Mouse (Mus musculus) CH12.LX (cell line): ENCODE data around the gene Vwa5b1. TPM values are rescaled to one million over a fixed set of nuclear protein-coding genes. Genes with fewer than 3 reads are reported as not detected.

ENCODE experiments used
- DNase-seq: peaks from one replicate; pipeline ENCODE4 v3.0.0-alpha.2; 2013; ENCODE audit errors: extremely low read depth
- H3K27ac ChIP-seq: 2 replicates; pipeline ENCODE4 v1.5.1; 2012; ENCODE audit warnings: low read depth, mild to moderate bottlenecking, control low read depth, moderate library complexity; ENCODE audit not compliant: insufficient read depth
- H3K27me3 ChIP-seq: replicated peaks from 2 replicates; pipeline ENCODE3; 2012; ENCODE audit warnings: inconsistent platforms
- H3K36me3 ChIP-seq, 2 experiments: replicated peaks in 1 of 2; 2 replicates each; pipeline versions ENCODE3 to v1.6.1; 2012; ENCODE audit warnings: inconsistent platforms in 1 of 2, low read length in 1 of 2, mild to moderate bottlenecking in 1 of 2, mixed read lengths in 1 of 2, moderate library complexity in 1 of 2; ENCODE audit not compliant: control insufficient read depth in 1 of 2, insufficient read depth in 1 of 2
- H3K4me1 ChIP-seq, 2 experiments: 2 replicates each; pipeline ENCODE4 v1.6.1; 2012; ENCODE audit warnings: inconsistent platforms in 1 of 2, moderate library complexity in 1 of 2; ENCODE audit not compliant: insufficient read depth in 2 of 2, control insufficient read depth in 1 of 2
- H3K4me2 ChIP-seq: 2 replicates; pipeline ENCODE4 v1.6.1; 2012; ENCODE audit warnings: low read depth, mild to moderate bottlenecking, control low read depth; ENCODE audit not compliant: poor library complexity, insufficient read depth, severe bottlenecking
- H3K4me3 ChIP-seq, 3 experiments: fragments of 150-350 bp in 1 of 3; sonication (generic) in 1 of 3; replicated peaks in 1 of 3; 2 replicates each; pipeline versions ENCODE3 to v1.5.1; 2011 to 2012; ENCODE audit warnings: low read depth in 2 of 3, low read length in 2 of 3, mild to moderate bottlenecking in 2 of 3, moderate library complexity in 2 of 3, control low read depth in 1 of 3, improper control_type of control experiment in 1 of 3, inconsistent platforms in 1 of 3, mixed read lengths in 1 of 3; ENCODE audit not compliant: poor library complexity in 1 of 3
- H3K79me2 ChIP-seq: replicated peaks from 2 replicates; pipeline ENCODE4 v1.6.1; 2012; ENCODE audit warnings: mild to moderate bottlenecking, moderate library complexity; ENCODE audit not compliant: control insufficient read depth, poor library complexity, insufficient read depth, severe bottlenecking; ENCODE audit errors: extremely low read depth
- H3K9ac ChIP-seq: 2 replicates; pipeline ENCODE4 v1.6.1; 2012; ENCODE audit warnings: low read depth, mild to moderate bottlenecking, control low read depth, moderate library complexity; ENCODE audit not compliant: insufficient read depth
- H3K9me3 ChIP-seq: replicated peaks from 2 replicates; pipeline ENCODE3; 2012; ENCODE audit warnings: low read length, inconsistent platforms, mixed read lengths
- BHLHE40 ChIP-seq: IDR thresholded peaks from 2 replicates; pipeline ENCODE4 v1.6.1; 2011; ENCODE audit warnings: mild to moderate bottlenecking, low read depth, low read length, improper control_type of control experiment
- CHD1 ChIP-seq: IDR thresholded peaks from 2 replicates; pipeline ENCODE4 v1.6.1; 2012; ENCODE audit warnings: low read depth, low read length, improper control_type of control experiment, inconsistent platforms
- E2F4 ChIP-seq: IDR thresholded peaks from 2 replicates; pipeline ENCODE4 v1.6.1; 2011; ENCODE audit warnings: low read depth, low read length, improper control_type of control experiment; ENCODE audit not compliant: insufficient replicate concordance
- ELF1 ChIP-seq: IDR thresholded peaks from 2 replicates; pipeline ENCODE4 v1.6.1; 2014; ENCODE audit warnings: low read depth, mild to moderate bottlenecking, inconsistent platforms, low read length, improper control_type of control experiment
- EP300 ChIP-seq: IDR thresholded peaks from 2 replicates; pipeline ENCODE4 v1.6.1; 2011; ENCODE audit warnings: low read length, improper control_type of control experiment
- JUN ChIP-seq: IDR thresholded peaks from 2 replicates; pipeline ENCODE4 v1.6.1; 2011; ENCODE audit warnings: low read depth, mild to moderate bottlenecking, low read length, improper control_type of control experiment, moderate library complexity; ENCODE audit not compliant: insufficient read depth
- JUND ChIP-seq: conservative IDR thresholded peaks from 2 replicates; pipeline ENCODE4 v1.6.1; 2011; ENCODE audit warnings: low read depth, low read length, improper control_type of control experiment
- MAFK ChIP-seq: IDR thresholded peaks from 2 replicates; pipeline ENCODE4 v1.6.1; 2011; ENCODE audit warnings: low read length, improper control_type of control experiment; ENCODE audit not compliant: insufficient replicate concordance
- MAX ChIP-seq: IDR thresholded peaks from 2 replicates; pipeline ENCODE4 v1.6.1; 2011; ENCODE audit warnings: low read length, improper control_type of control experiment
- MAZ ChIP-seq: IDR thresholded peaks from 2 replicates; pipeline ENCODE4 v1.6.1; 2012; ENCODE audit warnings: low read depth, mild to moderate bottlenecking, inconsistent platforms, low read length, improper control_type of control experiment, moderate library complexity
- MYC ChIP-seq: IDR thresholded peaks from 2 replicates; pipeline ENCODE4 v1.6.1; 2011; ENCODE audit warnings: low read depth, mild to moderate bottlenecking, improper control_type of control experiment, low read length
- NELFE ChIP-seq: IDR thresholded peaks from 2 replicates; pipeline ENCODE4 v1.6.1; 2011; ENCODE audit warnings: low read depth, low read length, improper control_type of control experiment
- POLR2A ChIP-seq: IDR thresholded peaks from 2 replicates; pipeline ENCODE4 v1.6.1; 2011; ENCODE audit warnings: low read depth, mild to moderate bottlenecking, improper control_type of control experiment, low read length
- POLR2AphosphoS2 ChIP-seq: IDR thresholded peaks from 2 replicates; pipeline ENCODE4 v1.6.1; 2011; ENCODE audit warnings: low read depth, low read length, improper control_type of control experiment
- RAD21 ChIP-seq: IDR thresholded peaks from 2 replicates; pipeline ENCODE4 v1.6.1; 2011; ENCODE audit warnings: low read depth, mild to moderate bottlenecking, low read length, improper control_type of control experiment, moderate library complexity
- RCOR1 ChIP-seq: conservative IDR thresholded peaks from 2 replicates; pipeline ENCODE4 v1.6.1; 2012; ENCODE audit warnings: low read depth, mild to moderate bottlenecking, inconsistent platforms, low read length, improper control_type of control experiment
- TBP ChIP-seq: conservative IDR thresholded peaks from 2 replicates; pipeline ENCODE4 v1.6.1; 2011; ENCODE audit warnings: low read depth, low read length, improper control_type of control experiment
- USF1 ChIP-seq: IDR thresholded peaks from 2 replicates; pipeline ENCODE4 v1.6.1; 2014; ENCODE audit warnings: low read depth, mild to moderate bottlenecking, inconsistent platforms, low read length, improper control_type of control experiment
- ZC3H11A ChIP-seq: IDR thresholded peaks from 2 replicates; pipeline ENCODE4 v1.6.1; 2012; ENCODE audit warnings: low read depth, mild to moderate bottlenecking, inconsistent platforms, low read length, improper control_type of control experiment
- ZKSCAN1 ChIP-seq: IDR thresholded peaks from 2 replicates; pipeline ENCODE4 v1.6.1; 2012; ENCODE audit warnings: low read depth, inconsistent platforms, low read length, improper control_type of control experiment, borderline replicate concordance
- dilution Hi-C: fragments of 300-500 bp; cut with MboI; formaldehyde crosslinking; loops from 2 replicates; pipeline ENCODE4 v1.14.3; 2020; ENCODE audit warnings: low sequenced_read_pairs; ENCODE audit not compliant: extremely low pct_unique_long_range_greater_than_20kb, extremely low pct_ligation_motif_present
- in situ Hi-C: fragments of 300-500 bp; cut with MboI; formaldehyde crosslinking; loops from 3 replicates; pipeline ENCODE4 v1.14.3; 2019; ENCODE audit warnings: low sequenced_read_pairs, low pct_ligation_motif_present, low pct_unique_long_range_greater_than_20kb, mixed read lengths
- polyA plus RNA-seq: library from polyadenylated mRNA; unstranded; fragments of >175 nt; gene quantifications from 2 replicates; pipeline ENCODE4 v1.2.1, GENCODE M21; 2012; ENCODE audit warnings: low read depth; ENCODE audit not compliant: insufficient read length
- total RNA-seq, 2 experiments: library from RNA; depleted of rRNA; stranded (reverse); fragments of 300-350 nt in 1 of 2; fragments of >200 nt in 1 of 2; gene quantifications; 2 replicates each; pipeline ENCODE4 v1.2.3; 2012 to 2014

Gene Vwa5b1
- total and polyA plus RNA-seq, 3 experiments, result not detected

GRCm38 (mm10) chr4:138569928-138570327, 65.8 kb downstream of the Vwa5b1 start:
- Histone ChIP-seq H3K27ac (no peak overlapping the region), H3K4me2 (no peak overlapping the region), H3K79me2 (no peaks in the 10 kb centered on the region), H3K36me3 (no peaks in the 10 kb centered on the region), H3K9me3 (peaks cover 4% of the 10 kb centered on the region), H3K4me3 (no peak overlapping the region), H3K4me1 (peaks cover 8 to 9% of the 10 kb centered on the region in 2 experiments; a peak in 2 of 4 replicates), H3K27me3 (peaks cover 80% of the 10 kb centered on the region), H3K9ac (no peak overlapping the region)
- TF ChIP-seq E2F4, result no peak
- no peak for TF ChIP-seq JUN
- no peak for TF ChIP-seq ZKSCAN1
- no peak for TF ChIP-seq ELF1
- no peak for TF ChIP-seq POLR2AphosphoS2
- TF ChIP-seq RAD21, result no peak
- TF ChIP-seq EP300, result no peak
- TF ChIP-seq CHD1, result no peak
- TF ChIP-seq MAX, result no peak
- no peak for TF ChIP-seq TBP
- no peak for TF ChIP-seq POLR2A
- TF ChIP-seq MYC, result no peak
- TF ChIP-seq NELFE, result no peak
- no peak for TF ChIP-seq MAFK
- TF ChIP-seq USF1, result no peak
- TF ChIP-seq RCOR1, result no peak
- TF ChIP-seq BHLHE40, result no peak
- TF ChIP-seq MAZ, result no peak
- no peak for TF ChIP-seq ZC3H11A
- DNase-seq, result no peak
- in situ Hi-C loops, result no loop called here
- dilution Hi-C loops, result no loop called here

- no peak overlapping the region for H3K27ac ChIP-seq
- H3K9ac ChIP-seq, result no peak overlapping the region
- no peak overlapping the region for H3K4me2 ChIP-seq
- no peaks in the 10 kb centered on the region for H3K4me1 ChIP-seq
- in situ Hi-C loops, result no loop called here
- H3K79me2 ChIP-seq, result no peaks in the 10 kb centered on the region
- no peak overlapping the region for H3K4me3 ChIP-seq
- H3K27me3 ChIP-seq, result peaks cover 84% of the 10 kb centered on the region
- dilution Hi-C loops, result no loop called here
- DNase-seq, result no peak
- peaks cover 2% of the 10 kb centered on the region for H3K9me3 ChIP-seq
- no peaks in the 10 kb centered on the region for H3K36me3 ChIP-seq
- no peak for TF ChIP-seq JUN
- no peak for TF ChIP-seq EP300
- no peak for TF ChIP-seq JUND
- TF ChIP-seq BHLHE40, result no peak
- no peak for TF ChIP-seq TBP
- TF ChIP-seq NELFE, result no peak
- TF ChIP-seq, all 38 proteins: peak for 0
Observed at GRCm38 (mm10) chr4:138568275-138568674, 67.4 kb downstream of the Vwa5b1 start.
